In the genomic region with DNA sequence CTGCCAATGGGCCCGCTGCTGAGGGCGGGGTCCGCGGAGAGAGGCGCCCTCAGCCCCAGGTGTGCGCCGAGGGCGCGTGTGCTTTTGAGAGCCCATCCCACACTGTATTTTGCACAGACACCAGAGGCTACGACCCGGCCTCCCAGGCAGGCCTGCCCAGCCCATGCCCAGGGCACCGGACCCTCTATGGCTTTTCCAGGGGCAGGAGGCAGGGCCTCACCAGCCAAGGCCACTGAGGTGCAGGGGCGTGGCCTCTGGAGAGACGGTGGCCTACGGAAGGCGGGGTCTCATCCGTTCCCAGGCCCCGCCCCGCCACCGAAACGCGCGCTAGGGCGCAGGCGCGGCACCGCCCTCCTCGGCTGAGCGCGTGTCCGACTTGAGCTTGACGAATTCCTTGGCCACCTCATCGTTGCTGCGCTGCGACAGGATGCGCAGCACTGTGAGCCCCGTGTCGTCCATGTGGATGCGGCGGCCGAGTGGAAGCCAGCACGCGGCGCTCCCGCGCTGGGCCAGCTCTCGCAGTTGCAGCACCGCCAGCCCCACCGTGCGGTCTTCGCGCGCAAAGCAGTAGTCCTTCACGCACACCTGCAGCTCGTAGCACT, we compare ENCODE assay signal across 8 mouse cellular contexts. TPM values are rescaled to one million over a fixed set of nuclear protein-coding genes. Genes with fewer than 3 reads are reported as not detected.
DNase-seq lines count a peak whose midpoint lies in the region; ATAC-seq and TF ChIP-seq lines count a peak whose summit lies in the region.

No protein-coding gene starts in this region.

- ATAC-seq in Patski, result peak; percentile 65
- ATAC-seq in hindbrain, embryonic 15.5 days (ENCODE audit: low FRiP score, low read depth), result peak; percentile 89

- DNase-seq in Patski (ENCODE audit: low read depth, low spot score), result peak; percentile 38
- peak; percentile 89 to 92 for DNase-seq in cerebellum, postnatal 25 days
- DNase-seq in frontal cortex, postnatal 25 days (ENCODE audit: low spot score in 2 of 2), result peak; percentile 82 to 84
- DNase-seq in left cerebral cortex, adult 11 months (ENCODE audit: low spot score), result peak; percentile 88
- DNase-seq in lung, postnatal 4 days, result peak; percentile 97
- DNase-seq in retina, postnatal 7 days (ENCODE audit: low read depth, low spot score), result peak; percentile 85
- DNase-seq in urinary bladder, adult 2 months (ENCODE audit: low spot score), result peak; percentile 92

- POLR2A ChIA-PET in Patski (lab: Charles Lee), result no interaction called here

- no peak for TF ChIP-seq CTCF in Patski (IDR thresholded peaks at IDR 0.05)

- CTCF ChIA-PET in Patski (lab: Charles Lee), result interaction anchor here (0.9 kb wide), 1 partner anchor 8 kb away, joined by 3 read pairs; no protein-coding TSS in a partner anchor

- peak overlapping the region; percentile 63 for H3K9ac ChIP-seq in hindbrain, embryonic 15.5 days

- H3K36me3 ChIP-seq in hindbrain, embryonic 15.5 days, result peaks cover 3% of the 10 kb centered on the region

- peak overlapping the region; percentile 89 for H3K27ac ChIP-seq in hindbrain, embryonic 15.5 days (replicated peaks)

- no peaks in the 10 kb centered on the region for H3K27me3 ChIP-seq in Patski
- no peaks in the 10 kb centered on the region for H3K27me3 ChIP-seq in hindbrain, embryonic 15.5 days

- in situ Hi-C loops in Patski (cut with MboI; ENCODE audit: low pct_unique_long_range_greater_than_20kb), result no loop called here

- H3K4me1 ChIP-seq in hindbrain, embryonic 15.5 days (replicated peaks), result peaks cover 28% of the 10 kb centered on the region

- H3K9me3 ChIP-seq in hindbrain, embryonic 15.5 days, result no peaks in the 10 kb centered on the region

- under 1% methylated on average over 55 of the region's 55 CpGs for WGBS in hindbrain, embryonic 15.5 days

- H3K4me2 ChIP-seq in hindbrain, embryonic 15.5 days, result peak overlapping the region; percentile 94

- peak overlapping the region; percentile 45 for H3K4me3 ChIP-seq in hindbrain, embryonic 15.5 days

RNA-seq across cellular contexts. Expression of a gene that starts 18.4 kb away (rescaled TPM):
- polyA plus RNA-seq in Patski (2021), result 117 TPM
- polyA plus RNA-seq in hindbrain, embryonic 15.5 days (2015; fragmentation: Nextera tagmentation; extraction: Ambion mirVana), result 65.6 and 78.2 TPM in 2 replicates
- 124 and 144 TPM in 2 replicates for polyA plus RNA-seq in urinary bladder, adult 2 months (2012; rRNA removed)

RNA-seq across cellular contexts. Expression of a gene that starts 31.7 kb away (rescaled TPM):
- 10.8 TPM for polyA plus RNA-seq in Patski (2021)
- 6.5 and 8.9 TPM in 2 replicates for polyA plus RNA-seq in hindbrain, embryonic 15.5 days (2015; fragmentation: Nextera tagmentation; extraction: Ambion mirVana)
- 3.1 and 3.7 TPM in 2 replicates for polyA plus RNA-seq in urinary bladder, adult 2 months (2012; rRNA removed)

RNA-seq across cellular contexts. Expression of a gene that starts 37.2 kb away (rescaled TPM):
- polyA plus RNA-seq in Patski (2021), result 127 TPM
- 224 and 233 TPM in 2 replicates for polyA plus RNA-seq in hindbrain, embryonic 15.5 days (2015; fragmentation: Nextera tagmentation; extraction: Ambion mirVana)
- polyA plus RNA-seq in urinary bladder, adult 2 months (2012; rRNA removed), result 41.7 and 60.4 TPM in 2 replicates

RNA-seq across cellular contexts. Expression of a gene that starts 42.4 kb away (rescaled TPM):
- polyA plus RNA-seq in Patski (2021), result 2.5 TPM
- polyA plus RNA-seq in hindbrain, embryonic 15.5 days (2015; fragmentation: Nextera tagmentation; extraction: Ambion mirVana), result 20.8 and 24.7 TPM in 2 replicates
- 0.44 and 0.47 TPM in 2 replicates for polyA plus RNA-seq in urinary bladder, adult 2 months (2012; rRNA removed)

RNA-seq across cellular contexts. Expression of a gene that starts 46.9 kb away (rescaled TPM):
- polyA plus RNA-seq in Patski (2021), result 26.7 TPM
- polyA plus RNA-seq in hindbrain, embryonic 15.5 days (2015; fragmentation: Nextera tagmentation; extraction: Ambion mirVana), result 6.1 and 7.0 TPM in 2 replicates
- 14.9 and 17.1 TPM in 2 replicates for polyA plus RNA-seq in urinary bladder, adult 2 months (2012; rRNA removed)

Comparison
In these comparisons a context has a peak if more than half of its experiments do, and no peak if none do; other contexts are left out.
1. Peak in every context shown above with its lines: DNase-seq, ATAC-seq, H3K4me3 ChIP-seq and H3K27ac ChIP-seq.
2. DNase-seq: peak in every context shown above with its lines; median percentile 97 in lung, postnatal 4 days; 92 in urinary bladder, adult 2 months; 90 in cerebellum, postnatal 25 days; 88 in left cerebral cortex, adult 11 months; 85 in retina, postnatal 7 days; 83 in frontal cortex, postnatal 25 days; 38 in Patski.